Mouse (Mus musculus): ENCODE measurements around the gene Rufy2. TPM values are rescaled to one million over a fixed set of nuclear protein-coding genes. Genes with fewer than 3 reads are reported as not detected.
"Not testable (repeated sequence)": the region's sequence is repeated elsewhere in the genome, so short reads cannot be mapped to it uniquely, and the experiment has no call there.

Gene Rufy2
- polyA plus RNA-seq, 1 experiment, result 17.4 TPM

GRCm38 (mm10) chr10:63043154-63043553 is 63.1 kb downstream of the Rufy2 start:
- Histone ChIP-seq H3K4me1 (ENCODE audit: control insufficient read depth, insufficient read depth, low read length) (no peaks in the 10 kb centered on the region; the same call in 1 of the 2 replicates), H3K27ac (ENCODE audit: insufficient read depth, low read depth, low read length) (no peak overlapping the region), H3K4me3 (ENCODE audit: insufficient read depth, low read length) (no peak overlapping the region)
- TF ChIP-seq CTCF (IDR thresholded peaks at IDR 0.05; ENCODE audit: low read depth, low read length) (no peak), POLR2A (IDR thresholded peaks at IDR 0.05; ENCODE audit: borderline replicate concordance, low read depth, low read length) (no peak)

- no peak overlapping the region for H3K27ac ChIP-seq (ENCODE audit: insufficient read depth, low read depth, low read length)
- TF ChIP-seq CTCF (IDR thresholded peaks at IDR 0.05; ENCODE audit: low read depth, low read length) (no peak), POLR2A (IDR thresholded peaks at IDR 0.05; ENCODE audit: borderline replicate concordance, low read depth, low read length) (no peak)
- no peaks in the 10 kb centered on the region; the same call in 1 of the 2 replicates for H3K4me1 ChIP-seq (ENCODE audit: control insufficient read depth, insufficient read depth, low read length)
- H3K4me3 ChIP-seq (ENCODE audit: insufficient read depth, low read length), result no peak overlapping the region
These were observed 67.7 kb downstream of the Rufy2 start for GRCm38 (mm10) chr10:63047751-63048150.

GRCm38 (mm10) chr10:63049106-63049505 is 69.1 kb downstream of the Rufy2 start:
- Histone ChIP-seq H3K4me3 (ENCODE audit: insufficient read depth, low read length) (no peak overlapping the region), H3K4me1 (ENCODE audit: control insufficient read depth, insufficient read depth, low read length) (no peaks in the 10 kb centered on the region; the same call in 1 of the 2 replicates), H3K27ac (ENCODE audit: insufficient read depth, low read depth, low read length) (no peak overlapping the region)
- TF ChIP-seq CTCF (IDR thresholded peaks at IDR 0.05; ENCODE audit: low read depth, low read length) (no peak), POLR2A (IDR thresholded peaks at IDR 0.05; ENCODE audit: borderline replicate concordance, low read depth, low read length) (no peak)

GRCm38 (mm10) chr10:63051267-63051666 is 71.2 kb downstream of the Rufy2 start:
- Histone ChIP-seq H3K27ac (ENCODE audit: insufficient read depth, low read depth, low read length) (no peak overlapping the region), H3K4me1 (ENCODE audit: control insufficient read depth, insufficient read depth, low read length) (no peaks in the 10 kb centered on the region; the same call in 1 of the 2 replicates), H3K4me3 (ENCODE audit: insufficient read depth, low read length) (no peak overlapping the region)
- TF ChIP-seq POLR2A (IDR thresholded peaks at IDR 0.05; ENCODE audit: borderline replicate concordance, low read depth, low read length) (no peak), CTCF (IDR thresholded peaks at IDR 0.05; ENCODE audit: low read depth, low read length) (no peak)

- H3K27ac ChIP-seq (ENCODE audit: insufficient read depth, low read depth, low read length), result no peak overlapping the region
- TF ChIP-seq POLR2A (IDR thresholded peaks at IDR 0.05; ENCODE audit: borderline replicate concordance, low read depth, low read length), result no peak
- no peak for TF ChIP-seq CTCF (IDR thresholded peaks at IDR 0.05; ENCODE audit: low read depth, low read length)
- H3K4me3 ChIP-seq (ENCODE audit: insufficient read depth, low read length), result no peak overlapping the region
- H3K4me1 ChIP-seq (ENCODE audit: control insufficient read depth, insufficient read depth, low read length), result no peaks in the 10 kb centered on the region; the same call in 1 of the 2 replicates
These were observed 72.0 kb downstream of the Rufy2 start for GRCm38 (mm10) chr10:63052011-63052410.

- H3K4me3 ChIP-seq (ENCODE audit: insufficient read depth, low read length), result no peak overlapping the region
- no peak overlapping the region for H3K27ac ChIP-seq (ENCODE audit: insufficient read depth, low read depth, low read length)
- H3K4me1 ChIP-seq (ENCODE audit: control insufficient read depth, insufficient read depth, low read length), result no peaks in the 10 kb centered on the region; the same call in 1 of the 2 replicates
- no peak for TF ChIP-seq CTCF (IDR thresholded peaks at IDR 0.05; ENCODE audit: low read depth, low read length)
- TF ChIP-seq POLR2A (IDR thresholded peaks at IDR 0.05; ENCODE audit: borderline replicate concordance, low read depth, low read length), result no peak
These were observed 73.0 kb downstream of the Rufy2 start for GRCm38 (mm10) chr10:63053007-63053406.

GRCm38 (mm10) chr10:63054071-63054470 is 74.0 kb downstream of the Rufy2 start:
- not testable (repeated sequence) for H3K27ac ChIP-seq (ENCODE audit: insufficient read depth, low read depth, low read length); H3K4me1 ChIP-seq (ENCODE audit: control insufficient read depth, insufficient read depth, low read length); H3K4me3 ChIP-seq (ENCODE audit: insufficient read depth, low read length)

GRCm38 (mm10) chr10:63054586-63054985 is 74.6 kb downstream of the Rufy2 start:
- Histone ChIP-seq H3K27ac (ENCODE audit: insufficient read depth, low read depth, low read length) (no peak overlapping the region), H3K4me3 (ENCODE audit: insufficient read depth, low read length) (no peak overlapping the region), H3K4me1 (ENCODE audit: control insufficient read depth, insufficient read depth, low read length) (no peaks in the 10 kb centered on the region; the same call in 1 of the 2 replicates)
- TF ChIP-seq CTCF (IDR thresholded peaks at IDR 0.05; ENCODE audit: low read depth, low read length) (no peak), POLR2A (IDR thresholded peaks at IDR 0.05; ENCODE audit: borderline replicate concordance, low read depth, low read length) (no peak)

- Histone ChIP-seq H3K4me1 (ENCODE audit: control insufficient read depth, insufficient read depth, low read length) (no peaks in the 10 kb centered on the region), H3K27ac (ENCODE audit: insufficient read depth, low read depth, low read length) (no peak overlapping the region), H3K4me3 (ENCODE audit: insufficient read depth, low read length) (no peak overlapping the region)
These were observed 77.1 kb downstream of the Rufy2 start for GRCm38 (mm10) chr10:63056966-63057750.

GRCm38 (mm10) chr10:63059862-63060261 is 79.8 kb downstream of the Rufy2 start, which contains the start of gene Pbld1:
Gene Pbld1, plus strand, starts transcription at chr10:63060162.
- TF ChIP-seq POLR2A (IDR thresholded peaks at IDR 0.05; ENCODE audit: borderline replicate concordance, low read depth, low read length) (no peak), CTCF (IDR thresholded peaks at IDR 0.05; ENCODE audit: low read depth, low read length) (no peak)
- H3K4me3 ChIP-seq (ENCODE audit: insufficient read depth, low read length), result no peak within 1 kb of the TSS
- no peak within 1 kb of the TSS for H3K27ac ChIP-seq (ENCODE audit: insufficient read depth, low read depth, low read length)

More at GRCm38 (mm10) chr10:63056966-63057750, 77.1 kb downstream of the Rufy2 start:
- TF ChIP-seq POLR2A (IDR thresholded peaks at IDR 0.05; ENCODE audit: borderline replicate concordance, low read depth, low read length), result no peak

More at GRCm38 (mm10) chr10:63059862-63060261, 79.8 kb downstream of the Rufy2 start, which contains the start of gene Pbld1:
- H3K4me1 ChIP-seq (ENCODE audit: control insufficient read depth, insufficient read depth, low read length), result no peaks in the 10 kb centered on the region

Data from bone marrow macrophage, adult 2 months (primary cell).